In the genomic region with DNA sequence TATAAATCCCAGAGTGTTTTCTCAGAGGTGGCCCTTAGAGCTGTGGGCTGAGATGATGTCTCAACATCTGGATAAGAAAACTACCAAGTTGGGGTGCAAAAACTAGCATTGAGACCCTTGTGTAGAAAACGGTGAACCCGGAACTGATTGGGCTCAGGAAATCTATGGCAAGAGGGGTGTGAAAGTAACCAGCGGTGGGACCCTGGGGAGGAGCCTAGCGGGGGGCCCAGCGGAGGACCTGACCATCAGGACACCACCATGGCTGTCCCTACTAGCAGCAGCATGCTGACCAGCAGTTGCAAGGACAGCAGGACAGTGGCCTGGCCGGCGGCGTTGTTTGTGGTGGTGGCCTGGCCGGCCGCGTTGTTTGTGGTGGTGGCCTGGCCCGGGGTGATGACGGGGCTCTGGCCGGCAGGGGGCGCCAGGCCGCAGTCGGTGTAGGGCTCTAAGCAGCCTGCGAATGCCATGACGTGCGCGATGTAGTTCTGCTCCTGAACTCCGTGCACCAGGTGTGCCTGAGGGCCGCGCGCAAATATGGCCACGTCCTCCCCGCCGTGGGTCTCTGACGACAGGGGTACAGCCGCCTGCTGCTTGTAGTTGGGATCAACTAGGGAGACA, we compare ENCODE assay signal across 8 mouse cellular contexts. TPM values are rescaled to one million over a fixed set of nuclear protein-coding genes. Genes with fewer than 3 reads are reported as not detected.
A peak's percentile ranks its signal among the peaks of the same experiment; 100 is the strongest.
DNase-seq lines count a peak whose midpoint lies in the region; ATAC-seq lines count a peak whose summit lies in the region.

No protein-coding gene starts in this region.

- no peaks in the 10 kb centered on the region for H3K9me3 ChIP-seq in hindbrain, embryonic 13.5 days

- H3K9ac ChIP-seq in hindbrain, embryonic 13.5 days: no peak overlapping the region

- DNase-seq in T-cell, adult 2 months (ENCODE audit: low spot score): peak; percentile 15
- DNase-seq in cerebellum, postnatal 10 days: peak; percentile 81
- peak; percentile 30 to 31 for DNase-seq in frontal cortex, postnatal 36 days (ENCODE audit: low spot score in 2 of 2)
- peak; percentile 16 to 34 for DNase-seq in layer of hippocampus, postnatal 36 days
- peak; percentile 59 for DNase-seq in lung, postnatal 36 days
- DNase-seq in right cerebral cortex, postnatal 14 days: peak; percentile 53
- DNase-seq in adipocyte (ENCODE audit: low spot score): no peak

- H3K4me2 ChIP-seq in hindbrain, embryonic 13.5 days: peak overlapping the region; percentile 37

- peaks cover 24% of the 10 kb centered on the region for H3K27me3 ChIP-seq in hindbrain, embryonic 13.5 days

- 0 out of 2 replicates have a peak, but pooled peaks have one; percentile 65 for ATAC-seq in hindbrain, embryonic 13.5 days (ENCODE audit: low FRiP score)

- H3K4me1 ChIP-seq in hindbrain, embryonic 13.5 days (replicated peaks): peaks cover 6% of the 10 kb centered on the region

- 15% methylated on average over 30 of the region's 30 CpGs for WGBS in hindbrain, embryonic 13.5 days

- no peak overlapping the region for H3K4me3 ChIP-seq in hindbrain, embryonic 13.5 days

- H3K36me3 ChIP-seq in hindbrain, embryonic 13.5 days: no peaks in the 10 kb centered on the region

- H3K27ac ChIP-seq in hindbrain, embryonic 13.5 days: no peak overlapping the region

RNA-seq across cellular contexts. Expression of a gene that starts 2.9 kb away (rescaled TPM):
- polyA plus RNA-seq in hindbrain, embryonic 13.5 days (2015; fragmentation: Nextera tagmentation; extraction: Ambion mirVana): not detected in 2 replicates
- not detected for total RNA-seq in layer of hippocampus, postnatal 36 days (2021)

RNA-seq across cellular contexts. Expression of a gene that starts 8.7 kb away (rescaled TPM):
- not detected in 2 replicates for polyA plus RNA-seq in hindbrain, embryonic 13.5 days (2015; fragmentation: Nextera tagmentation; extraction: Ambion mirVana)
- total RNA-seq in layer of hippocampus, postnatal 36 days (2021): not detected

RNA-seq across cellular contexts. Expression of a gene that starts 26.3 kb away (rescaled TPM):
- not detected in 2 replicates for polyA plus RNA-seq in hindbrain, embryonic 13.5 days (2015; fragmentation: Nextera tagmentation; extraction: Ambion mirVana)
- total RNA-seq in layer of hippocampus, postnatal 36 days (2021): not detected

RNA-seq across cellular contexts. Expression of a gene that starts 57.9 kb away (rescaled TPM):
- polyA plus RNA-seq in hindbrain, embryonic 13.5 days (2015; fragmentation: Nextera tagmentation; extraction: Ambion mirVana): 33.1 and 35.5 TPM in 2 replicates
- total RNA-seq in layer of hippocampus, postnatal 36 days (2021): 1 to 10 TPM; 1.3 to 2.4 TPM
